Mouse (Mus musculus): ENCODE data around the gene Enkur. TPM values are rescaled to one million over a fixed set of nuclear protein-coding genes. Genes with fewer than 3 reads are reported as not detected.

The Enkur gene
- total RNA-seq, 2 experiments from 2014 or later = 3.4 TPM

GRCm38 (mm10) chr2:21195233-21195632, 9.9 kb downstream of the Enkur start:
- DNase-seq (ENCODE audit: low spot score in 2 of 2) = no peak
- intact Hi-C loops (cut with DNase I) = no loop called here

- DNase-seq (ENCODE audit: low spot score in 2 of 2) = no peak
- intact Hi-C loops (cut with DNase I) = no loop called here
Observed at GRCm38 (mm10) chr2:21191232-21191631, 13.9 kb downstream of the Enkur start.

GRCm38 (mm10) chr2:21188610-21189009, 16.6 kb downstream of the Enkur start:
- intact Hi-C loops (cut with DNase I) = loop anchor here (1.0 to 5.0 kb wide), 2 partner anchors 221 to 290 kb away; partner anchors contain the start of gene Arhgap21
- DNase-seq (ENCODE audit: low spot score in 2 of 2) = no peak

GRCm38 (mm10) chr2:21187576-21187975, 17.6 kb downstream of the Enkur start:
- DNase-seq (ENCODE audit: low spot score in 2 of 2) = peak; percentile 44 to 64
- intact Hi-C loops (cut with DNase I) = loop anchor here (1.0 to 5.0 kb wide), 2 partner anchors 133 to 220 kb away; partner anchors contain the start of gene Arhgap21

GRCm38 (mm10) chr2:21182811-21183210, 22.4 kb downstream of the Enkur start:
- intact Hi-C loops (cut with DNase I) = no loop called here
- DNase-seq (ENCODE audit: low spot score in 2 of 2) = no peak

GRCm38 (mm10) chr2:21179136-21179535, 26.0 kb downstream of the Enkur start:
- DNase-seq (ENCODE audit: low spot score in 2 of 2) = no peak
- intact Hi-C loops (cut with DNase I) = no loop called here

GRCm38 (mm10) chr2:21172797-21173196, 32.4 kb downstream of the Enkur start:
- intact Hi-C loops (cut with DNase I) = no loop called here
- DNase-seq (ENCODE audit: low spot score in 2 of 2) = no peak

- intact Hi-C loops (cut with DNase I) = no loop called here
- no peak for DNase-seq (ENCODE audit: low spot score in 2 of 2)
Observed at GRCm38 (mm10) chr2:21167916-21168315, 37.2 kb downstream of the Enkur start.

GRCm38 (mm10) chr2:21164296-21164695, 40.9 kb downstream of the Enkur start:
- no peak for DNase-seq (ENCODE audit: low spot score in 2 of 2)
- intact Hi-C loops (cut with DNase I) = no loop called here

- DNase-seq (ENCODE audit: low spot score in 2 of 2) = no peak
- intact Hi-C loops (cut with DNase I) = no loop called here
Observed at GRCm38 (mm10) chr2:21153469-21153868, 51.7 kb downstream of the Enkur start.

- DNase-seq (ENCODE audit: low spot score in 2 of 2) = no peak
- intact Hi-C loops (cut with DNase I) = no loop called here
Observed at GRCm38 (mm10) chr2:21147169-21147568, 58.0 kb downstream of the Enkur start.

- DNase-seq (ENCODE audit: low spot score in 2 of 2) = no peak
- intact Hi-C loops (cut with DNase I) = no loop called here
Observed at GRCm38 (mm10) chr2:21146486-21146885, 58.7 kb downstream of the Enkur start.

GRCm38 (mm10) chr2:21142616-21143015, 62.5 kb downstream of the Enkur start:
- intact Hi-C loops (cut with DNase I) = loop anchor here (5.0 kb wide), 1 partner anchor 175 kb away; the partner anchor contains the start of gene Arhgap21
- DNase-seq (ENCODE audit: low spot score in 2 of 2) = no peak

- intact Hi-C loops (cut with DNase I) = loop anchor here (5.0 kb wide), 1 partner anchor 175 kb away; the partner anchor contains the start of gene Arhgap21
Observed at GRCm38 (mm10) chr2:21142204-21142580, 63.0 kb downstream of the Enkur start.

GRCm38 (mm10) chr2:21141520-21142203, 63.5 kb downstream of the Enkur start:
- intact Hi-C loops (cut with DNase I) = loop anchor here (5.0 kb wide), 1 partner anchor 174 kb away; the partner anchor contains the start of gene Arhgap21
- DNase-seq (ENCODE audit: low spot score in 2 of 2) = peak; percentile 44 to 47

More at GRCm38 (mm10) chr2:21142204-21142580, 63.0 kb downstream of the Enkur start:
- DNase-seq (ENCODE audit: low spot score in 2 of 2) = peak in 1 of 2 experiments; percentile 23

GRCm38 (mm10) chr2:21141189-21141519, 64.0 kb downstream of the Enkur start:
- intact Hi-C loops (cut with DNase I) = loop anchor here (5.0 kb wide), 1 partner anchor 174 kb away; the partner anchor contains the start of gene Arhgap21

More at GRCm38 (mm10) chr2:21141189-21141519, 64.0 kb downstream of the Enkur start:
- no peak for DNase-seq (ENCODE audit: low spot score in 2 of 2)

Other genes with a start within 250 kb of the Enkur start
- gene Arhgap21, start 236.5 kb downstream of the Enkur start, total RNA-seq (2021) = 100 to 1,000 TPM; 210 to 310 TPM
- gene Thnsl1, start 359 bp upstream of the Enkur start, total RNA-seq (2021) = 10 to 100 TPM; 17.4 to 22.3 TPM
- 100 to 1,000 TPM; 120 to 121 TPM for gene Gpr158, start 162.2 kb upstream of the Enkur start, total RNA-seq (2021)